Mouse (Mus musculus) MEL (cell line): ENCODE measurements around the gene D6Ertd527e. TPM values are rescaled to one million over a fixed set of nuclear protein-coding genes. Genes with fewer than 3 reads are reported as not detected.
A peak's percentile ranks its signal among the peaks of the same experiment; 100 is the strongest.

Experiments
- DNase-seq: peaks from one replicate; pipeline ENCODE4 v3.0.0; 2011; ENCODE audit warnings: low read depth, low spot score
- H3K27ac ChIP-seq: 2 replicates; pipeline ENCODE4 v1.5.1; 2012; ENCODE audit warnings: low read depth, mild to moderate bottlenecking, control low read depth, low read length, moderate library complexity; ENCODE audit not compliant: control insufficient read depth
- H3K27me3 ChIP-seq, 2 experiments: fragments of 150-350 bp in 1 of 2; sonication (generic) in 1 of 2; 2 replicates each; pipeline ENCODE4 v1.6.1; 2012; ENCODE audit warnings: low read length in 2 of 2, mild to moderate bottlenecking in 2 of 2, improper control_type of control experiment in 1 of 2, moderate library complexity in 1 of 2; ENCODE audit not compliant: insufficient read depth in 2 of 2, control insufficient read depth in 1 of 2
- H3K36me3 ChIP-seq, 2 experiments: 2 replicates each; pipeline ENCODE4 v1.6.1; 2012 to 2014; ENCODE audit warnings: low read length in 2 of 2, improper control_type of control experiment in 1 of 2, inconsistent platforms in 1 of 2, mild to moderate bottlenecking in 1 of 2; ENCODE audit not compliant: insufficient read depth in 2 of 2, control insufficient read depth in 1 of 2
- H3K4me1 ChIP-seq, 2 experiments: fragments of 150-350 bp in 1 of 2; sonication (generic) in 1 of 2; 2 replicates each; pipeline ENCODE4 v1.6.1; 2012; ENCODE audit warnings: low read length in 2 of 2, improper control_type of control experiment in 1 of 2, mild to moderate bottlenecking in 1 of 2; ENCODE audit not compliant: insufficient read depth in 2 of 2, control insufficient read depth in 1 of 2
- H3K4me3 ChIP-seq, 2 experiments: fragments of 150-350 bp in 1 of 2; sonication (generic) in 1 of 2; 2 replicates each; pipeline ENCODE4 v1.5.1; 2012; ENCODE audit warnings: low read depth in 2 of 2, low read length in 2 of 2, mild to moderate bottlenecking in 2 of 2, moderate library complexity in 2 of 2, control low read depth in 1 of 2, improper control_type of control experiment in 1 of 2; ENCODE audit not compliant: control insufficient read depth in 1 of 2, insufficient read depth in 1 of 2
- H3K79me2 ChIP-seq: 2 replicates; pipeline ENCODE4 v1.6.1; 2012; ENCODE audit warnings: mild to moderate bottlenecking, low read length, moderate library complexity; ENCODE audit not compliant: control insufficient read depth, poor library complexity, insufficient read depth
- H3K9ac ChIP-seq: 2 replicates; pipeline ENCODE4 v1.6.1; 2012; ENCODE audit warnings: low read depth, mild to moderate bottlenecking, control low read depth, low read length, moderate library complexity; ENCODE audit not compliant: control insufficient read depth, poor library complexity, severe bottlenecking
- H3K9me3 ChIP-seq: fragments of 150-350 bp; sonication (generic); replicated peaks from 2 replicates; pipeline ENCODE4 v1.6.1; 2012; ENCODE audit warnings: mild to moderate bottlenecking, low read length, improper control_type of control experiment, moderate library complexity; ENCODE audit not compliant: insufficient read depth
- CHD1 ChIP-seq: IDR thresholded peaks from 2 replicates; pipeline ENCODE4 v1.6.1; 2012; ENCODE audit warnings: low read depth, mild to moderate bottlenecking, inconsistent platforms, low read length, improper control_type of control experiment
- CHD2 ChIP-seq: IDR thresholded peaks from 2 replicates; pipeline ENCODE4 v1.6.1; 2011; ENCODE audit warnings: low read length, improper control_type of control experiment
- EP300 ChIP-seq, 2 experiments: IDR thresholded peaks; 2 replicates each; pipeline ENCODE4 v1.6.1; 2011; ENCODE audit warnings: improper control_type of control experiment in 2 of 2, low read length in 2 of 2, low read depth in 1 of 2, mild to moderate bottlenecking in 1 of 2
- ETS1 ChIP-seq: IDR thresholded peaks from 2 replicates; pipeline ENCODE4 v1.6.1; 2012; ENCODE audit warnings: low read depth, mild to moderate bottlenecking, inconsistent platforms, low read length, improper control_type of control experiment, moderate library complexity
- GATA1 ChIP-seq: IDR thresholded peaks from 2 replicates; pipeline ENCODE4 v1.6.1; 2011; ENCODE audit warnings: low read depth, low read length, improper control_type of control experiment
- MAZ ChIP-seq: IDR thresholded peaks from 2 replicates; pipeline ENCODE4 v1.6.1; 2012; ENCODE audit warnings: low read depth, mild to moderate bottlenecking, inconsistent platforms, low read length, improper control_type of control experiment
- MXI1 ChIP-seq: IDR thresholded peaks from 2 replicates; pipeline ENCODE4 v1.6.1; 2011; ENCODE audit warnings: mild to moderate bottlenecking, low read depth, low read length, improper control_type of control experiment
- MYC ChIP-seq: IDR thresholded peaks from 2 replicates; pipeline ENCODE4 v1.6.1; 2011; ENCODE audit warnings: low read depth, mild to moderate bottlenecking, low read length, improper control_type of control experiment, moderate library complexity
- POLR2AphosphoS2 ChIP-seq: IDR thresholded peaks from 2 replicates; pipeline ENCODE4 v1.6.1; 2011; ENCODE audit warnings: low read length, improper control_type of control experiment
- RCOR1 ChIP-seq: IDR thresholded peaks from 2 replicates; pipeline ENCODE4 v1.6.1; 2012; ENCODE audit warnings: low read depth, mild to moderate bottlenecking, inconsistent platforms, low read length, improper control_type of control experiment
- TBP ChIP-seq: IDR thresholded peaks from 2 replicates; pipeline ENCODE4 v1.8.0; 2011; ENCODE audit warnings: low read depth, low read length, improper control_type of control experiment
- TCF12 ChIP-seq: IDR thresholded peaks from 2 replicates; pipeline ENCODE4 v1.6.1; 2014; ENCODE audit warnings: low read depth, mild to moderate bottlenecking, inconsistent platforms, low read length, improper control_type of control experiment, moderate library complexity
- USF2 ChIP-seq, 2 experiments: IDR thresholded peaks; 2 replicates each; pipeline ENCODE4 v1.6.1; 2011 to 2012; ENCODE audit warnings: improper control_type of control experiment in 2 of 2, low read length in 2 of 2, borderline replicate concordance in 1 of 2, inconsistent platforms in 1 of 2, low read depth in 1 of 2, mild to moderate bottlenecking in 1 of 2; ENCODE audit not compliant: insufficient read depth in 1 of 2
- ZC3H11A ChIP-seq: IDR thresholded peaks from 2 replicates; pipeline ENCODE4 v1.6.1; 2012; ENCODE audit warnings: low read depth, mild to moderate bottlenecking, inconsistent platforms, low read length, improper control_type of control experiment
- ZMIZ1 ChIP-seq: IDR thresholded peaks from 2 replicates; pipeline ENCODE4 v1.6.1; 2012; ENCODE audit warnings: low read depth, mild to moderate bottlenecking, inconsistent platforms, low read length, improper control_type of control experiment, moderate library complexity
- polyA plus RNA-seq, 2 experiments: library from polyadenylated mRNA; stranded (reverse) in 1 of 2; unstranded in 1 of 2; fragments of >175 nt in 1 of 2; fragments of >200 nt in 1 of 2; gene quantifications; 2 replicates each; pipeline versions ENCODE4 v1.2.1 to v1.2.4; 2012; ENCODE audit warnings: low replicate concordance in 2 of 2, low read depth in 1 of 2; ENCODE audit not compliant: insufficient read length in 2 of 2, insufficient read depth in 1 of 2, missing spikeins in 1 of 2
- total RNA-seq: library from RNA; depleted of rRNA; stranded (reverse); fragments of 300-350 nt; gene quantifications from 2 replicates; pipeline ENCODE4 v1.2.3, GENCODE M21; 2012

The D6Ertd527e gene
- total and polyA plus RNA-seq, 3 experiments, result 0.06 TPM; not detected in 2

GRCm38 (mm10) chr6:87153231-87153580, 48.7 kb downstream of the D6Ertd527e start:
- H3K4me1 ChIP-seq, result peaks cover 8 to 17% of the 10 kb centered on the region in 2 experiments
- H3K36me3 ChIP-seq, result peaks cover 0 to 4% of the 10 kb centered on the region in 2 experiments; a peak in 2 of 4 replicates
- no peaks in the 10 kb centered on the region for H3K9me3 ChIP-seq
- TF ChIP-seq MXI1 (no peak; the same call in 1 of the 2 replicates), GATA1 (peak; percentile 12; the same call in 1 of the 2 replicates), POLR2AphosphoS2 (no peak), USF2 (IDR thresholded peaks at IDR 0.05; ENCODE audit: borderline replicate concordance in 1 of 2, insufficient read depth in 1 of 2, low read depth in 1 of 2, low read length in 2 of 2) (no peak), RCOR1 (0 out of 2 replicates have a peak, but pooled peaks have one; percentile 30), EP300 (IDR thresholded peaks at IDR 0.05; ENCODE audit: low read depth in 1 of 2, low read length in 2 of 2) (0 out of 4 replicates have a peak, but pooled peaks of 1 of the 2 experiments have one; percentile 14), MAZ (no peak)
- H3K4me3 ChIP-seq, result peak overlapping the region; percentile 32 to 57
- no peaks in the 10 kb centered on the region for H3K79me2 ChIP-seq
- DNase-seq, result no peak
- peak overlapping the region; percentile 20; the same call in 1 of the 2 replicates for H3K9ac ChIP-seq
- H3K27me3 ChIP-seq, result peaks cover 2 to 4% of the 10 kb centered on the region in 2 experiments
- peak overlapping the region; percentile 86 for H3K27ac ChIP-seq

- DNase-seq, result peak; percentile 13
- H3K27ac ChIP-seq, result no peak overlapping the region
- H3K27me3 ChIP-seq, result peaks cover 0 to 4% of the 10 kb centered on the region in 2 experiments; a peak in 3 of 4 replicates
- no peaks in the 10 kb centered on the region for H3K79me2 ChIP-seq
- H3K36me3 ChIP-seq, result peaks cover 0 to 4% of the 10 kb centered on the region in 2 experiments; a peak in 2 of 4 replicates
- TF ChIP-seq EP300 (IDR thresholded peaks at IDR 0.05; ENCODE audit: low read depth in 1 of 2, low read length in 2 of 2), result no peak
- no peak for TF ChIP-seq CHD2
- TF ChIP-seq ZMIZ1, result no peak
- TF ChIP-seq ETS1, result no peak
- no peak for TF ChIP-seq ZC3H11A
- TF ChIP-seq CHD1, result no peak
- no peak for TF ChIP-seq TCF12
- no peak for TF ChIP-seq MYC
- no peak for TF ChIP-seq TBP
- peaks cover 8 to 17% of the 10 kb centered on the region in 2 experiments for H3K4me1 ChIP-seq
- H3K4me3 ChIP-seq, result no peak overlapping the region
- no peaks in the 10 kb centered on the region for H3K9me3 ChIP-seq
- no peak overlapping the region for H3K9ac ChIP-seq
These were observed 49.3 kb downstream of the D6Ertd527e start for GRCm38 (mm10) chr6:87153836-87154235.
